Mouse (Mus musculus): ENCODE measurements around the gene Krtap4-2. TPM values are rescaled to one million over a fixed set of nuclear protein-coding genes. Genes with fewer than 3 reads are reported as not detected.
"Not testable (repeated sequence)": the region's sequence is repeated elsewhere in the genome, so short reads cannot be mapped to it uniquely, and the experiment has no call there.

Krtap4-2 gene
- polyA plus RNA-seq, 1 experiment from 2014 or later, result not detected

DNA sequence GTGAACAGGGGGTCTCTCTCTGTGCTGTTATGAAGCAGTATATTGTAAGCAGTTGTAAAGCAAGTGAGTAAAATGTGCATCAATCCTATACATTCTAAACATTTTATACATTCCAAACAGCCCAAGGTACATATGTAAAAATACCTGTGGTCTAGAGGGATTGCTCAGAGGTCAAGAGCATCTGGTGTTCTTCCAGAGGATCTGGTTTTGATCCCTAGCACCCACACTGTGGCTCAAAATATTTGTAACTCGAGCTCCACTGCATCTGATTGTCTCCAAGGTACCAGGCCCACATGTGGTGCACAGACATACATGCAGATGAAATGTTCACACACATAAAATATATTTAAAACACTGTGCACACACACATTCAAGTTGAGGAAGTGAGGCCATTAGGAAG is 6.0 kb upstream of the Krtap4-2 start:
- no peak overlapping the region for H3K27ac ChIP-seq (replicated peaks)
- H3K4me1 ChIP-seq, result peaks cover 3% of the 10 kb centered on the region; the same call in 1 of the 2 replicates
- 13% methylated on average over 1 of the region's 1 CpGs for WGBS
- H3K27me3 ChIP-seq (replicated peaks), result peaks cover 3% of the 10 kb centered on the region; the same call in 1 of the 2 replicates
- ATAC-seq (ENCODE audit: extremely low read depth, insufficient number of reproducible peaks, low FRiP score, low TSS enrichment), result no peak
- H3K9me3 ChIP-seq, result no peaks in the 10 kb centered on the region
- no peak overlapping the region for H3K4me3 ChIP-seq
- no peak overlapping the region for H3K4me2 ChIP-seq
- H3K9ac ChIP-seq, result no peak overlapping the region
- H3K36me3 ChIP-seq, result no peaks in the 10 kb centered on the region

DNA sequence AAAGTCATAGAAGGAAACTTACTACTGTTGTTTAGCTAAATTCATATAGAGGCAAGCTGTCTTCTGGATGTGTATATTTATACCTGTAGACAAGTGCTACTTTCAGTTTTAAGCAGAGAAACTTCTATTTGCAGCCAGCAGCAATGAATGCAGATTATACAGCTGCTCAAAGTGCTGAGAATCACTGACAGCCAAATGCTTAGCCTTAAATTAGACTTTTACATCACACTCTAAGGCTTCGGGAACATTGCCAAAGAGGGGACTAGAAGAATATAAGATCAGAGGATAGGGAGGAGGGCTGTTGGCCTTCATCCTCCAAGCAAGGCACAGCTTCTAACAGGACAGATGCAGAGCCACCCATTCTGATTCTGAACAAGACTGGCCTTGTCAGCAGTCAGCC is 2.2 kb upstream of the Krtap4-2 start:
- 60% methylated on average over 1 of the region's 1 CpGs for WGBS
- no peaks in the 10 kb centered on the region; the same call in 1 of the 2 replicates for H3K27me3 ChIP-seq (replicated peaks)
- ATAC-seq (ENCODE audit: extremely low read depth, insufficient number of reproducible peaks, low FRiP score, low TSS enrichment), result no peak
- H3K36me3 ChIP-seq, result no peaks in the 10 kb centered on the region
- H3K9ac ChIP-seq, result no peak overlapping the region
- H3K9me3 ChIP-seq, result no peaks in the 10 kb centered on the region
- no peak overlapping the region for H3K4me3 ChIP-seq
- H3K4me1 ChIP-seq, result peaks cover 3% of the 10 kb centered on the region; the same call in 1 of the 2 replicates
- H3K27ac ChIP-seq (replicated peaks), result no peak overlapping the region
- no peak overlapping the region for H3K4me2 ChIP-seq

- H3K9me3 ChIP-seq, result no peaks in the 10 kb centered on the region
Observed at GRCm38 (mm10) chr11:99633293-99633692, 1.6 kb downstream of the Krtap4-2 start.

GRCm38 (mm10) chr11:99630890-99631289 is 4.0 kb downstream of the Krtap4-2 start:
- Histone ChIP-seq H3K27ac (replicated peaks) (no peak overlapping the region), H3K9ac (no peak overlapping the region), H3K27me3 (replicated peaks) (no peaks in the 10 kb centered on the region; the same call in 1 of the 2 replicates), H3K36me3 (no peaks in the 10 kb centered on the region), H3K9me3 (no peaks in the 10 kb centered on the region), H3K4me1 (no peaks in the 10 kb centered on the region), H3K4me2 (no peak overlapping the region), H3K4me3 (no peak overlapping the region)
- 61% methylated on average over 3 of the region's 3 CpGs for WGBS
- no peak for ATAC-seq (ENCODE audit: extremely low read depth, insufficient number of reproducible peaks, low FRiP score, low TSS enrichment)

More at GRCm38 (mm10) chr11:99633293-99633692, 1.6 kb downstream of the Krtap4-2 start:
- H3K4me3 ChIP-seq, result no peak overlapping the region
- peaks cover 3% of the 10 kb centered on the region; the same call in 1 of the 2 replicates for H3K4me1 ChIP-seq
- WGBS, result 62% methylated on average over 2 of the region's 2 CpGs
- no peak overlapping the region for H3K4me2 ChIP-seq
- H3K9ac ChIP-seq, result no peak overlapping the region
- ATAC-seq (ENCODE audit: extremely low read depth, insufficient number of reproducible peaks, low FRiP score, low TSS enrichment), result no peak
- no peaks in the 10 kb centered on the region for H3K36me3 ChIP-seq
- no peak overlapping the region for H3K27ac ChIP-seq (replicated peaks)
- no peaks in the 10 kb centered on the region; the same call in 1 of the 2 replicates for H3K27me3 ChIP-seq (replicated peaks)

- Histone ChIP-seq H3K36me3 (no peaks in the 10 kb centered on the region), H3K4me1 (no peaks in the 10 kb centered on the region), H3K4me3 (no peak within 1 kb of the TSS), H3K27ac (replicated peaks) (no peak within 1 kb of the TSS), H3K27me3 (replicated peaks) (no peaks in the 10 kb centered on the region), H3K4me2 (no peak within 1 kb of the TSS), H3K9ac (no peak within 1 kb of the TSS), H3K9me3 (no peaks in the 10 kb centered on the region)
- ATAC-seq (ENCODE audit: extremely low read depth, insufficient number of reproducible peaks, low FRiP score, low TSS enrichment), result no peak
- WGBS, result 68% methylated on average over 4 of the region's 4 CpGs
Observed at GRCm38 (mm10) chr11:99628138-99628537, 6.7 kb downstream of the Krtap4-2 start, which contains the start of gene Krtap4-1. Krtap4-1 (minus strand) TSS chr11:99628238.

- 76% methylated on average over 2 of the region's 2 CpGs for WGBS
- Histone ChIP-seq H3K9me3 (no peaks in the 10 kb centered on the region), H3K4me3 (no peak within 1 kb of the TSS), H3K27ac (replicated peaks) (no peak within 1 kb of the TSS), H3K4me1 (no peaks in the 10 kb centered on the region), H3K36me3 (no peaks in the 10 kb centered on the region), H3K27me3 (replicated peaks) (no peaks in the 10 kb centered on the region), H3K9ac (no peak within 1 kb of the TSS), H3K4me2 (no peak within 1 kb of the TSS)
- no peak for ATAC-seq (ENCODE audit: extremely low read depth, insufficient number of reproducible peaks, low FRiP score, low TSS enrichment)
Observed at GRCm38 (mm10) chr11:99620335-99620734, 14.5 kb downstream of the Krtap4-2 start, which contains the start of gene Gm11562. Gm11562 (minus strand) TSS chr11:99620435.

DNA sequence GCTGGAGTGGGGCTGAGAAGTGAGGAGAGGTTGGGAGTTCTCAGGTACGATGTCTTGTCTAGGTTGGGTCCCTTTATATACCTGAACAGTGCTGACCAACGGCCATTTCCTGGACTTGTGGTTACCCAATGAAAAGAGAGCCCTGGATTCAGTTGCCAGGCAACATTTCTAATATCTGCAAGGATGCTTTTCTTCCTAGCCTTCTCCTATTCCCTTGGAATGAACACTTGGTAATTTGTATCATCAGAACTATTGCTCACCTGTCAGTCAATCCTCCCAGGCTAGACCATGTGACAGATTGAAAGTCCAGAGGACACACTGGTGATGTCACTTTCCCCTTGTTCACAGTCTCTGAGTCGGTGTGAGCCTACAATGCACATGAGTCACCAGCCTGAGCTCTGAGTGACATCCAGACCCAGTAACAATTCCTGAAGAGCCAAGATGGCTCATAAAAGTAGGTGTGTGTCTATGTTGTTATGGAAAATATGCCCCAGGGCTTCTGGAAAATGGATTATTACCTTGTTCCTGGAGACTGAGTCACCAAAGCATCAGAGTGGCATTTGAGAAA is 20.0 kb downstream of the Krtap4-2 start, which contains the start of gene Krtap2-4:
Gene Krtap2-4, minus strand, starts transcription at position 51 of the 568 bp plus-strand sequence.
- H3K27me3 ChIP-seq (replicated peaks), result no peaks in the 10 kb centered on the region
- WGBS, result 61% methylated on average over 3 of the region's 3 CpGs
- no peaks in the 10 kb centered on the region for H3K4me1 ChIP-seq
- no peak for ATAC-seq (ENCODE audit: extremely low read depth, insufficient number of reproducible peaks, low FRiP score, low TSS enrichment)
- H3K4me3 ChIP-seq, result no peak within 1 kb of the TSS
- no peak within 1 kb of the TSS for H3K27ac ChIP-seq (replicated peaks)
- no peaks in the 10 kb centered on the region for H3K9me3 ChIP-seq
- no peaks in the 10 kb centered on the region for H3K36me3 ChIP-seq
- H3K4me2 ChIP-seq, result no peak within 1 kb of the TSS
- H3K9ac ChIP-seq, result no peak within 1 kb of the TSS

DNA sequence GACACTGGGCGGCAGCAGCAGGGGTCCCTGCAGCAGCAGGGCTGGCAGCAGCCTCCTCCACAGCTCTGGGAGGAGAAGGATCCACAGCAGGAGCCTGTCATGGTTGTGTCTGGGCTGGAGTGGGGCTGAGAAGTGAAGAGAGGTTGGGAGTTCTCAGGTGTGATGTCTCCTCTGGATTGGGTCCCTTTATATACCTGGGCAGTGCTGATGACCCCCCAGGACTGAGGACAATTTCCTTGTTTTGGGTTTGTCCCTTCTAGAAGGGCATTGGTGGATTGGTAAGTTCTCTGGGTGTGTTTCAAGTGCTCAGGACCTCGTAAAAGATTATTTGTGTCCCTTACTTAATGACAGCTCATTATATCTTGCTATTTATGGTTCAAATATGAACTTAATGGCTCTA is 24.8 kb downstream of the Krtap4-2 start, which contains the start of gene Gm11937:
Gene Gm11937, minus strand, starts transcription at position 101 of the 400 bp plus-strand sequence.
- H3K9me3 ChIP-seq; H3K4me2 ChIP-seq; H3K27ac ChIP-seq (replicated peaks); H3K36me3 ChIP-seq; H3K4me3 ChIP-seq; H3K4me1 ChIP-seq; ATAC-seq (ENCODE audit: extremely low read depth, insufficient number of reproducible peaks, low FRiP score, low TSS enrichment); H3K27me3 ChIP-seq (replicated peaks); H3K9ac ChIP-seq: not testable (repeated sequence)
- 55% methylated on average over 1 of the region's 2 CpGs for WGBS

DNA sequence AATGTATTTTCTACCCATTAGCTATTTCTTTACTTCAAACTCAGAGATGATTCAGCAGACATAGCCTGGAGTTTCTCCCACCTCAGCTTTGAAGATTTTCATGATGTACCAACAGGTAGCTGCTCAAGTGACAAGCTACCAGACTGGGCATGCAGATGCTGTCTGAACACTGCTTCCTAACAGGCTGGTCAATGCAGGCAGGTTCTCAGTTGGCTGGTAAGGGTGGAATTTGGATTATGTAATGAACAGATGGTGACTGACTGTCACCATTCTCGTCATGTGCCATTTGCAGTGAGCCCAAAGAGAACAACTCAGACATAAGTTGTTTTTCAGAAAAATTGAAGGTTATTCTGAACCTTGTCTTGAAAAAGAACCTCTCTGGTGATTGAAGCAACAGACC is 25.8 kb downstream of the Krtap4-2 start:
- 52% methylated on average over 1 of the region's 1 CpGs for WGBS
- H3K27ac ChIP-seq (replicated peaks), result no peak overlapping the region
- no peak overlapping the region for H3K4me2 ChIP-seq
- H3K4me1 ChIP-seq, result no peaks in the 10 kb centered on the region
- no peak overlapping the region for H3K9ac ChIP-seq
- H3K27me3 ChIP-seq (replicated peaks), result peaks cover 10% of the 10 kb centered on the region; the same call in 1 of the 2 replicates
- no peaks in the 10 kb centered on the region for H3K9me3 ChIP-seq
- no peak for ATAC-seq (ENCODE audit: extremely low read depth, insufficient number of reproducible peaks, low FRiP score, low TSS enrichment)
- no peaks in the 10 kb centered on the region for H3K36me3 ChIP-seq
- H3K4me3 ChIP-seq, result no peak overlapping the region

- H3K27me3 ChIP-seq (replicated peaks); H3K4me2 ChIP-seq; H3K36me3 ChIP-seq; H3K27ac ChIP-seq (replicated peaks); H3K4me3 ChIP-seq; ATAC-seq (ENCODE audit: extremely low read depth, insufficient number of reproducible peaks, low FRiP score, low TSS enrichment); H3K4me1 ChIP-seq; H3K9me3 ChIP-seq; H3K9ac ChIP-seq: not testable (repeated sequence)
- 42% methylated on average over 1 of the region's 1 CpGs for WGBS
Observed at GRCm38 (mm10) chr11:99603208-99603607, 31.7 kb downstream of the Krtap4-2 start, which contains the start of gene Gm11938. Gm11938 (minus strand) TSS chr11:99603308.

DNA sequence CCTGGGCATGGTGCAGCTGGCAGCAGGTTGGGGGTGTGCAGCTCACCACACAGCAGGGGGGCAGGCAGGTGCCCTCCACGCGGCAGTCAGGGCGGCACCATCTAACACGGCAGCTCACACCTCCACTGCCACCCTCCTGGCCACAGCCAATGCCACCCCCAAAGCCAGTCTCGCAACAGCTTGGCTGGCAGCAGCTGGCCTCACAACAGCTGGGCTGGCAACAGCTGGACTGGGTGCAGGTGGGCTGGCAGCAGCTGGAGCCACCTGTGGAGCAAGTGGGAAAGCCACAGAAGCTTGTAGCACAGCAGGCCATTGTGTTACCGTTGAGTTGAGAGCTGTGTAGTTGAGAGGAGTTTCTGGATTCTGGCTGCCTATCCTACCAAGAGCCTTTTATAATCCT is 37.1 kb downstream of the Krtap4-2 start, which contains the start of gene Krtap9-3:
Gene Krtap9-3, minus strand, starts transcription at position 364 of the 400 bp plus-strand sequence.
- WGBS, result 78% methylated on average over 6 of the region's 6 CpGs
- not testable (repeated sequence) for H3K27me3 ChIP-seq (replicated peaks); H3K4me2 ChIP-seq; H3K9ac ChIP-seq; H3K36me3 ChIP-seq; H3K4me1 ChIP-seq; H3K9me3 ChIP-seq; ATAC-seq (ENCODE audit: extremely low read depth, insufficient number of reproducible peaks, low FRiP score, low TSS enrichment); H3K27ac ChIP-seq (replicated peaks); H3K4me3 ChIP-seq

GRCm38 (mm10) chr11:99590981-99591380 is 43.9 kb downstream of the Krtap4-2 start, which contains the start of gene Krtap1-3:
Krtap1-3 (minus strand) TSS chr11:99591339.
- no peak within 1 kb of the TSS for H3K9ac ChIP-seq
- H3K36me3 ChIP-seq, result no peaks in the 10 kb centered on the region
- no peak within 1 kb of the TSS for H3K27ac ChIP-seq (replicated peaks)
- H3K9me3 ChIP-seq, result no peaks in the 10 kb centered on the region
- no peak for ATAC-seq (ENCODE audit: extremely low read depth, insufficient number of reproducible peaks, low FRiP score, low TSS enrichment)
- no peak within 1 kb of the TSS for H3K4me3 ChIP-seq
- WGBS, result 88% methylated on average over 6 of the region's 6 CpGs
- no peak within 1 kb of the TSS for H3K4me2 ChIP-seq
- no peaks in the 10 kb centered on the region for H3K27me3 ChIP-seq (replicated peaks)
- H3K4me1 ChIP-seq, result no peaks in the 10 kb centered on the region

Measured in heart, embryonic 13.5 days (tissue).